Mouse (Mus musculus) limb, embryonic 12.5 days (tissue): ENCODE measurements around the gene Sec62. TPM values are rescaled to one million over a fixed set of nuclear protein-coding genes. Genes with fewer than 3 reads are reported as not detected.

Experiments used
- ATAC-seq: fragments of 200-750 bp; cut with Nextera tagmentation; 2 replicates; pipeline ENCODE4 v1.8.0; 2017; ENCODE audit warnings: low read depth, moderate TSS enrichment; ENCODE audit not compliant: insufficient number of reproducible peaks, insufficient read depth, low FRiP score, low TSS enrichment
- H3K27ac ChIP-seq: fragments of 300-500 bp; sonication (generic); 2 replicates; pipeline ENCODE4 v1.5.1; 2016; ENCODE audit warnings: mild to moderate bottlenecking, moderate library complexity
- H3K27me3 ChIP-seq: fragments of 300-500 bp; sonication (generic); 2 replicates; pipeline ENCODE4 v1.6.1; 2016; ENCODE audit warnings: mild to moderate bottlenecking, moderate library complexity
- H3K36me3 ChIP-seq: fragments of 300-500 bp; sonication (generic); 2 replicates; pipeline ENCODE4 v1.6.1; 2016; ENCODE audit warnings: mild to moderate bottlenecking, moderate library complexity
- H3K4me1 ChIP-seq: fragments of 300-500 bp; sonication (generic); replicated peaks from 2 replicates; pipeline ENCODE4 v1.6.1; 2016
- H3K4me2 ChIP-seq: fragments of 300-500 bp; sonication (generic); 2 replicates; pipeline ENCODE4 v1.6.1; 2016; ENCODE audit warnings: mild to moderate bottlenecking, moderate library complexity
- H3K4me3 ChIP-seq: fragments of 300-500 bp; sonication (generic); replicated peaks from 2 replicates; pipeline ENCODE4 v1.5.1; 2016; ENCODE audit warnings: mild to moderate bottlenecking
- H3K9ac ChIP-seq: fragments of 300-500 bp; sonication (generic); replicated peaks from 2 replicates; pipeline ENCODE4 v1.6.1; 2016; ENCODE audit warnings: mild to moderate bottlenecking, moderate library complexity
- H3K9me3 ChIP-seq: fragments of 300-500 bp; sonication (generic); 2 replicates; pipeline ENCODE4 v1.6.1; 2016; ENCODE audit warnings: mild to moderate bottlenecking, moderate library complexity
- WGBS: fragments of 180-500 bp; shearing (Covaris S2); methylation state at CpG from one replicate; pipeline ENCODE4 v1.1.7; 2016; 5-methylcytosine and 5-hydroxymethylcytosine counted together
- polyA plus RNA-seq: library from polyadenylated mRNA; unstranded; fragments of >200 nt; fragmentation: Nextera tagmentation; extraction: Ambion mirVana; gene quantifications from 2 replicates; pipeline ENCODE4 v1.2.1, GENCODE M21; 2016

The Sec62 gene
- polyA plus RNA-seq, 1 experiment from 2014 or later, result 83.9 TPM

GRCm38 (mm10) chr3:30868625-30869024 is 76.0 kb downstream of the Sec62 start:
- no peaks in the 10 kb centered on the region for H3K27me3 ChIP-seq
- H3K4me2 ChIP-seq, result no peak overlapping the region
- H3K4me3 ChIP-seq, result no peak overlapping the region
- ATAC-seq, result no peak
- no peak overlapping the region for H3K9ac ChIP-seq
- 74% methylated on average over 5 of the region's 5 CpGs for WGBS
- no peaks in the 10 kb centered on the region for H3K36me3 ChIP-seq
- no peak overlapping the region for H3K27ac ChIP-seq
- no peaks in the 10 kb centered on the region for H3K9me3 ChIP-seq
- H3K4me1 ChIP-seq, result peaks cover 1% of the 10 kb centered on the region; the same call in 1 of the 2 replicates

- no peak overlapping the region for H3K9ac ChIP-seq
- H3K27ac ChIP-seq, result no peak overlapping the region
- H3K36me3 ChIP-seq, result no peaks in the 10 kb centered on the region
- no peak overlapping the region for H3K4me2 ChIP-seq
- no peaks in the 10 kb centered on the region for H3K4me1 ChIP-seq
- no peaks in the 10 kb centered on the region for H3K9me3 ChIP-seq
- WGBS, result 78% methylated on average over 1 of the region's 1 CpGs
- H3K4me3 ChIP-seq, result no peak overlapping the region
- no peak for ATAC-seq
- no peaks in the 10 kb centered on the region for H3K27me3 ChIP-seq
These were observed 77.3 kb downstream of the Sec62 start for GRCm38 (mm10) chr3:30869995-30870394.

Other genes starting within 250 kb of the Sec62 start
- 187 TPM in 2 replicates for gene Mecom, start 244.9 kb upstream of the Sec62 start, polyA plus RNA-seq
- gene Actrt3, start 192.9 kb upstream of the Sec62 start, polyA plus RNA-seq, result 0.10 TPM in 1 of 2 replicates, not detected in the other
- 36.3 and 37.9 TPM in 2 replicates for gene Mynn, start 190.8 kb upstream of the Sec62 start, polyA plus RNA-seq
- gene Lrriq4, start 148.4 kb upstream of the Sec62 start, polyA plus RNA-seq, result not detected in 2 replicates
- 1.5 and 1.7 TPM in 2 replicates for gene Lrrc34, start 145.0 kb upstream of the Sec62 start, polyA plus RNA-seq
- not detected in 2 replicates for gene Lrrc31, start 93.0 kb upstream of the Sec62 start, polyA plus RNA-seq
- not detected in 2 replicates for gene Samd7, start 46.6 kb upstream of the Sec62 start, polyA plus RNA-seq
- gene Gpr160, start 63.1 kb downstream of the Sec62 start, polyA plus RNA-seq, result 1.2 and 1.8 TPM in 2 replicates
- 5.6 and 6.5 TPM in 2 replicates for gene Phc3, start 176.5 kb downstream of the Sec62 start, polyA plus RNA-seq
- gene Prkci, start 202.9 kb downstream of the Sec62 start, polyA plus RNA-seq, result 44.9 and 49.8 TPM in 2 replicates